Mouse (Mus musculus): ENCODE data around the gene Odf3.

- TF ChIP-seq POLR2A (IDR thresholded peaks at IDR 0.05; ENCODE audit: borderline replicate concordance, insufficient read depth, low read length) (no peak), CTCF (IDR thresholded peaks at IDR 0.05; ENCODE audit: borderline replicate concordance, insufficient read depth, low read depth, low read length) (no peak)
These were observed 8.0 kb upstream of the Odf3 start for GRCm38 (mm10) chr7:140839556-140839955.

Data from cerebellum, adult 2 months (tissue).